Mouse (Mus musculus) forebrain, embryonic 15.5 days (tissue): ENCODE measurements around the gene Pard3. TPM values are rescaled to one million over a fixed set of nuclear protein-coding genes. Genes with fewer than 3 reads are reported as not detected.

ENCODE experiments used
- ATAC-seq: fragments of 200-750 bp; cut with Nextera tagmentation; replicated peaks from 2 replicates; pipeline ENCODE4 v1.8.0; 2017; ENCODE audit warnings: mild to moderate bottlenecking, moderate TSS enrichment, moderate library complexity
- H3K27ac ChIP-seq: fragments of 300-500 bp; sonication (generic); replicated peaks from 2 replicates; pipeline ENCODE4 v1.5.1; 2015; ENCODE audit warnings: mild to moderate bottlenecking, inconsistent platforms
- H3K27me3 ChIP-seq: fragments of 300-500 bp; sonication (generic); 2 replicates; pipeline ENCODE4 v1.6.1; 2015; ENCODE audit warnings: inconsistent platforms
- H3K36me3 ChIP-seq: fragments of 300-500 bp; sonication (generic); 2 replicates; pipeline ENCODE4 v1.6.1; 2015; ENCODE audit warnings: mild to moderate bottlenecking, inconsistent platforms
- H3K4me1 ChIP-seq: fragments of 300-500 bp; sonication (generic); 2 replicates; pipeline ENCODE4 v1.6.1; 2015; ENCODE audit warnings: inconsistent platforms
- H3K4me2 ChIP-seq: fragments of 300-500 bp; sonication (generic); replicated peaks from 2 replicates; pipeline ENCODE4 v1.6.1; 2015; ENCODE audit warnings: mild to moderate bottlenecking, inconsistent platforms
- H3K4me3 ChIP-seq: fragments of 300-500 bp; sonication (generic); 2 replicates; pipeline ENCODE4 v1.5.1; 2015; ENCODE audit warnings: mild to moderate bottlenecking, inconsistent platforms
- H3K9ac ChIP-seq: fragments of 300-500 bp; sonication (generic); replicated peaks from 2 replicates; pipeline ENCODE4 v1.6.1; 2015; ENCODE audit warnings: mild to moderate bottlenecking, inconsistent platforms
- H3K9me3 ChIP-seq: fragments of 300-500 bp; sonication (generic); 2 replicates; pipeline ENCODE4 v1.6.1; 2016; ENCODE audit warnings: inconsistent platforms
- WGBS: fragments of 180-500 bp; shearing (Covaris S2); methylation state at CpG from one replicate; pipeline ENCODE4 v1.1.7; 2015; ENCODE audit warnings: mixed read lengths; 5-methylcytosine and 5-hydroxymethylcytosine counted together
- polyA plus RNA-seq: library from polyadenylated mRNA; unstranded; fragments of >200 nt; fragmentation: Nextera tagmentation; extraction: Ambion mirVana; gene quantifications from 2 replicates; pipeline ENCODE4 v1.2.1, GENCODE M21; 2015

Pard3 gene
- polyA plus RNA-seq, 1 experiment from 2014 or later: 18.6 TPM

GRCm38 (mm10) chr8:127222361-127222760, 158.7 kb downstream of the Pard3 start:
- Histone ChIP-seq H3K4me2 (no peak overlapping the region), H3K9ac (no peak overlapping the region), H3K27ac (no peak overlapping the region), H3K9me3 (no peaks in the 10 kb centered on the region), H3K4me1 (peaks cover 19% of the 10 kb centered on the region), H3K4me3 (no peak overlapping the region), H3K27me3 (no peaks in the 10 kb centered on the region), H3K36me3 (no peaks in the 10 kb centered on the region)
- 64% methylated on average over 3 of the region's 3 CpGs for WGBS
- no peak for ATAC-seq

GRCm38 (mm10) chr8:127226996-127227395, 163.3 kb downstream of the Pard3 start:
- H3K36me3 ChIP-seq: no peaks in the 10 kb centered on the region
- no peak for ATAC-seq
- no peak overlapping the region for H3K4me3 ChIP-seq
- H3K9ac ChIP-seq: no peak overlapping the region
- 24% methylated on average over 1 of the region's 1 CpGs for WGBS
- no peaks in the 10 kb centered on the region for H3K27me3 ChIP-seq
- H3K9me3 ChIP-seq: no peaks in the 10 kb centered on the region
- H3K4me2 ChIP-seq: no peak overlapping the region
- no peak overlapping the region for H3K27ac ChIP-seq
- H3K4me1 ChIP-seq: peaks cover 16% of the 10 kb centered on the region

- no peaks in the 10 kb centered on the region for H3K36me3 ChIP-seq
- H3K4me3 ChIP-seq: no peak overlapping the region
- H3K9ac ChIP-seq: no peak overlapping the region
- 59% methylated on average over 4 of the region's 4 CpGs for WGBS
- ATAC-seq: peak; percentile 63; the same call in 1 of the 2 replicates
- H3K4me1 ChIP-seq: peaks cover 16% of the 10 kb centered on the region
- no peak overlapping the region for H3K27ac ChIP-seq
- H3K9me3 ChIP-seq: no peaks in the 10 kb centered on the region
- no peaks in the 10 kb centered on the region for H3K27me3 ChIP-seq
- no peak overlapping the region for H3K4me2 ChIP-seq
Measured at GRCm38 (mm10) chr8:127227407-127227806, 163.7 kb downstream of the Pard3 start.

GRCm38 (mm10) chr8:127229325-127230232, 165.9 kb downstream of the Pard3 start:
- H3K27ac ChIP-seq: peak overlapping the region; percentile 15; the same call in 1 of the 2 replicates
- no peaks in the 10 kb centered on the region for H3K9me3 ChIP-seq
- H3K4me3 ChIP-seq: no peak overlapping the region
- no peaks in the 10 kb centered on the region for H3K27me3 ChIP-seq
- H3K4me2 ChIP-seq: no peak overlapping the region
- no peaks in the 10 kb centered on the region for H3K36me3 ChIP-seq
- no peak overlapping the region for H3K9ac ChIP-seq
- ATAC-seq: no peak
- WGBS: 82% methylated on average over 14 of the region's 15 CpGs
- H3K4me1 ChIP-seq: peaks cover 16% of the 10 kb centered on the region

GRCm38 (mm10) chr8:127230233-127230595, 166.5 kb downstream of the Pard3 start:
- WGBS: 34% methylated on average over 8 of the region's 8 CpGs
- Histone ChIP-seq H3K36me3 (no peaks in the 10 kb centered on the region), H3K27ac (peak overlapping the region; percentile 15; the same call in 1 of the 2 replicates), H3K27me3 (no peaks in the 10 kb centered on the region), H3K9ac (no peak overlapping the region), H3K4me1 (peaks cover 16% of the 10 kb centered on the region), H3K9me3 (no peaks in the 10 kb centered on the region), H3K4me2 (no peak overlapping the region), H3K4me3 (no peak overlapping the region)
- no peak for ATAC-seq

GRCm38 (mm10) chr8:127243351-127243750, 179.7 kb downstream of the Pard3 start:
- WGBS: 93% methylated on average over 4 of the region's 4 CpGs
- H3K9me3 ChIP-seq: no peaks in the 10 kb centered on the region
- H3K36me3 ChIP-seq: no peaks in the 10 kb centered on the region

GRCm38 (mm10) chr8:127243841-127244240, 180.1 kb downstream of the Pard3 start:
- Histone ChIP-seq H3K27ac (no peak overlapping the region), H3K36me3 (no peaks in the 10 kb centered on the region), H3K9ac (no peak overlapping the region), H3K4me3 (no peak overlapping the region), H3K4me1 (no peaks in the 10 kb centered on the region), H3K27me3 (no peaks in the 10 kb centered on the region), H3K9me3 (no peaks in the 10 kb centered on the region), H3K4me2 (no peak overlapping the region)
- 79% methylated on average over 11 of the region's 11 CpGs for WGBS
- no peak for ATAC-seq

More at GRCm38 (mm10) chr8:127243351-127243750, 179.7 kb downstream of the Pard3 start:
- Histone ChIP-seq H3K4me3 (no peak overlapping the region), H3K4me2 (no peak overlapping the region), H3K27ac (no peak overlapping the region), H3K4me1 (no peaks in the 10 kb centered on the region), H3K27me3 (no peaks in the 10 kb centered on the region), H3K9ac (no peak overlapping the region)
- ATAC-seq: no peak

GRCm38 (mm10) chr8:127250746-127251145, 187.1 kb downstream of the Pard3 start:
- peaks cover 10% of the 10 kb centered on the region; the same call in 1 of the 2 replicates for H3K4me1 ChIP-seq
- whole genome bisulfite sequencing: 68% methylated on average over 4 of the region's 4 CpGs
- H3K27me3 ChIP-seq: no peaks in the 10 kb centered on the region
- H3K36me3 ChIP-seq: no peaks in the 10 kb centered on the region
- no peak overlapping the region for H3K4me3 ChIP-seq
- H3K4me2 ChIP-seq: no peak overlapping the region
- ATAC-seq: no peak
- H3K27ac ChIP-seq: no peak overlapping the region
- H3K9ac ChIP-seq: no peak overlapping the region
- H3K9me3 ChIP-seq: no peaks in the 10 kb centered on the region

GRCm38 (mm10) chr8:127251476-127251875, 187.8 kb downstream of the Pard3 start:
- ATAC-seq: no peak
- H3K27me3 ChIP-seq: no peaks in the 10 kb centered on the region
- no peak overlapping the region for H3K4me2 ChIP-seq
- no peak overlapping the region for H3K9ac ChIP-seq
- H3K4me1 ChIP-seq: peaks cover 10% of the 10 kb centered on the region; the same call in 1 of the 2 replicates
- H3K9me3 ChIP-seq: no peaks in the 10 kb centered on the region
- 93% methylated on average over 3 of the region's 3 CpGs for WGBS
- no peak overlapping the region for H3K27ac ChIP-seq
- no peak overlapping the region for H3K4me3 ChIP-seq
- no peaks in the 10 kb centered on the region for H3K36me3 ChIP-seq

- Histone ChIP-seq H3K4me2 (no peak overlapping the region), H3K27me3 (no peaks in the 10 kb centered on the region), H3K9ac (no peak overlapping the region), H3K36me3 (no peaks in the 10 kb centered on the region), H3K4me3 (no peak overlapping the region), H3K4me1 (peaks cover 10% of the 10 kb centered on the region; the same call in 1 of the 2 replicates), H3K9me3 (no peaks in the 10 kb centered on the region), H3K27ac (no peak overlapping the region)
- WGBS: 84% methylated on average over 13 of the region's 13 CpGs
- ATAC-seq: no peak
Measured at GRCm38 (mm10) chr8:127251985-127252384, 188.3 kb downstream of the Pard3 start.

GRCm38 (mm10) chr8:127254625-127255024, 190.9 kb downstream of the Pard3 start:
- H3K9ac ChIP-seq: no peak overlapping the region
- H3K36me3 ChIP-seq: no peaks in the 10 kb centered on the region
- no peaks in the 10 kb centered on the region for H3K27me3 ChIP-seq
- no peak overlapping the region for H3K27ac ChIP-seq
- no peak overlapping the region for H3K4me3 ChIP-seq
- ATAC-seq: no peak
- no peak overlapping the region for H3K4me2 ChIP-seq
- H3K9me3 ChIP-seq: no peaks in the 10 kb centered on the region
- WGBS: 68% methylated on average over 7 of the region's 7 CpGs
- H3K4me1 ChIP-seq: peaks cover 10% of the 10 kb centered on the region; the same call in 1 of the 2 replicates

- H3K9ac ChIP-seq: no peak overlapping the region
- H3K27ac ChIP-seq: no peak overlapping the region
- H3K36me3 ChIP-seq: no peaks in the 10 kb centered on the region
- WGBS: 90% methylated on average over 3 of the region's 3 CpGs
- no peak overlapping the region for H3K4me3 ChIP-seq
- no peaks in the 10 kb centered on the region for H3K9me3 ChIP-seq
- H3K27me3 ChIP-seq: no peaks in the 10 kb centered on the region
- peaks cover 10% of the 10 kb centered on the region; the same call in 1 of the 2 replicates for H3K4me1 ChIP-seq
- no peak for ATAC-seq
- H3K4me2 ChIP-seq: no peak overlapping the region
Measured at GRCm38 (mm10) chr8:127257086-127257485, 193.4 kb downstream of the Pard3 start.
